In genomic region chr11:21999396-22000315, GRCm38 (mm10) we compare ENCODE assay signal across 9 mouse cellular contexts. TPM values are rescaled to one million over a fixed set of nuclear protein-coding genes. Genes with fewer than 3 reads are reported as not detected.
A peak's percentile ranks its signal among the peaks of the same experiment; 100 is the strongest.
DNase-seq lines count a peak whose midpoint lies in the region; ATAC-seq lines count a peak whose summit lies in the region.
"Had no signal": no experiment of that assay in that cellular context is flagged by ENCODE, and none has a peak within 500 bp of the region (broad histone marks: within the 10 kb centered on the region; RNA-seq: fewer than 3 reads in every experiment).

No protein-coding gene starts in this region.

- H3K36me3 ChIP-seq in embryonic facial prominence, embryonic 12.5 days, result no peaks in the 10 kb centered on the region

- H3K9me3 ChIP-seq in embryonic facial prominence, embryonic 12.5 days, result no peaks in the 10 kb centered on the region

- H3K9ac ChIP-seq in embryonic facial prominence, embryonic 12.5 days, result peak overlapping the region; percentile 35

- H3K4me1 ChIP-seq in embryonic facial prominence, embryonic 12.5 days, result peaks cover 29% of the 10 kb centered on the region

- no peak overlapping the region for H3K27ac ChIP-seq in embryonic facial prominence, embryonic 12.5 days
- H3K27ac ChIP-seq: stomach, postnatal 0 days had no signal

- peak; percentile 10 to 36 for DNase-seq in kidney, postnatal 4 days
- no peak for DNase-seq in kidney, postnatal 10 days
- peak; percentile 51 for DNase-seq in ZHBTc4 (ENCODE audit: low read depth, low spot score)
- DNase-seq in mesoderm, embryonic 11.5 days (ENCODE audit: low read depth, low spot score), result peak; percentile 21
- no peak for DNase-seq in frontal cortex, postnatal 14 days (ENCODE audit: low spot score in 2 of 2)
- no peak for DNase-seq in cerebellum, adult 9-10 months

- 4% methylated on average over 31 of the region's 31 CpGs for WGBS in embryonic facial prominence, embryonic 12.5 days

- peak overlapping the region; percentile 53 for H3K4me3 ChIP-seq in embryonic facial prominence, embryonic 12.5 days

- peak overlapping the region; percentile 90; the same call in 1 of the 2 replicates for H3K4me2 ChIP-seq in embryonic facial prominence, embryonic 12.5 days (replicated peaks)

- H3K27me3 ChIP-seq in embryonic facial prominence, embryonic 12.5 days, result peaks cover 79% of the 10 kb centered on the region

- ATAC-seq in embryonic facial prominence, embryonic 12.5 days (ENCODE audit: insufficient number of reproducible peaks, insufficient read depth, low FRiP score, low TSS enrichment), result no peak
- ATAC-seq: intestine, postnatal 0 days had no signal

RNA-seq across cellular contexts. Expression of gene Otx1, which starts 3.0 kb away (rescaled TPM):
- polyA plus RNA-seq in embryonic facial prominence, embryonic 12.5 days (2016; fragmentation: Nextera tagmentation; extraction: Ambion mirVana), result 4.5 and 6.3 TPM in 2 replicates
- polyA plus RNA-seq: intestine, postnatal 0 days; stomach, postnatal 0 days had no signal

Comparison
In these comparisons a context has a peak if more than half of its experiments do, and no peak if none do; other contexts are left out.
1. DNase-seq: peak in kidney, postnatal 4 days (2 of 2), ZHBTc4 (single experiment) and mesoderm, embryonic 11.5 days (single experiment); none in kidney, postnatal 10 days (single experiment), frontal cortex, postnatal 14 days (0 of 2) and cerebellum, adult 9-10 months (single experiment).